Mouse (Mus musculus): ENCODE measurements at regions not wholly inside any gene's neighbourhood (a gene's known extent, or its start where the extent isn't known, plus 50 kb on each side); places are given as distances from the start of the nearest gene placed in this dataset.

- intact Hi-C loops (cut with DNase I): no loop called here
- DNase-seq (ENCODE audit: extremely low spot score in 1 of 2, low spot score in 2 of 2): no peak
- Histone ChIP-seq H3K27ac (no peak overlapping the region), H3K4me3 (no peak overlapping the region)
- TF ChIP-seq CTCF (IDR thresholded peaks at IDR 0.05): no peak
Observed at GRCm38 (mm10) chr12:9901948-9902347, 332.0 kb downstream of the Osr1 start.

- intact Hi-C loops (cut with DNase I): no loop called here
- no peak for DNase-seq (ENCODE audit: extremely low spot score in 1 of 2, low spot score in 2 of 2)
- no peak for TF ChIP-seq CTCF (IDR thresholded peaks at IDR 0.05)
- Histone ChIP-seq H3K4me3 (no peak overlapping the region), H3K27ac (no peak overlapping the region)
Observed at GRCm38 (mm10) chr12:9903702-9904231, 333.9 kb downstream of the Osr1 start.

- intact Hi-C loops (cut with DNase I): no loop called here
- Histone ChIP-seq H3K4me3 (no peak overlapping the region), H3K27ac (no peak overlapping the region)
- TF ChIP-seq CTCF (IDR thresholded peaks at IDR 0.05): no peak
- no peak for DNase-seq (ENCODE audit: extremely low spot score in 1 of 2, low spot score in 2 of 2)
Observed at GRCm38 (mm10) chr12:9912333-9912732, 342.4 kb downstream of the Osr1 start.

GRCm38 (mm10) chr12:9915726-9916140 is 345.8 kb downstream of the Osr1 start:
- Histone ChIP-seq H3K27ac (no peak overlapping the region), H3K4me3 (no peak overlapping the region)
- DNase-seq (ENCODE audit: extremely low spot score in 1 of 2, low spot score in 2 of 2): no peak
- intact Hi-C loops (cut with DNase I): no loop called here
- no peak for TF ChIP-seq CTCF (IDR thresholded peaks at IDR 0.05)

GRCm38 (mm10) chr12:9918026-9918425 is 348.1 kb downstream of the Osr1 start:
- no peak for DNase-seq (ENCODE audit: extremely low spot score in 1 of 2, low spot score in 2 of 2)
- intact Hi-C loops (cut with DNase I): no loop called here
- no peak for TF ChIP-seq CTCF (IDR thresholded peaks at IDR 0.05)

GRCm38 (mm10) chr12:9919007-9919406 is 349.1 kb downstream of the Osr1 start:
- intact Hi-C loops (cut with DNase I): no loop called here
- Histone ChIP-seq H3K4me3 (no peak overlapping the region), H3K27ac (no peak overlapping the region)
- TF ChIP-seq CTCF (IDR thresholded peaks at IDR 0.05): no peak
- DNase-seq (ENCODE audit: extremely low spot score in 1 of 2, low spot score in 2 of 2): no peak

More at GRCm38 (mm10) chr12:9918026-9918425, 348.1 kb downstream of the Osr1 start:
- Histone ChIP-seq H3K4me3 (no peak overlapping the region), H3K27ac (no peak overlapping the region)

GRCm38 (mm10) chr12:9919433-9919832 is 349.5 kb downstream of the Osr1 start:
- no peak for TF ChIP-seq CTCF (IDR thresholded peaks at IDR 0.05)
- Histone ChIP-seq H3K4me3 (no peak overlapping the region), H3K27ac (no peak overlapping the region)
- intact Hi-C loops (cut with DNase I): no loop called here
- no peak for DNase-seq (ENCODE audit: extremely low spot score in 1 of 2, low spot score in 2 of 2)

- TF ChIP-seq CTCF (IDR thresholded peaks at IDR 0.05): no peak
- no peak for DNase-seq (ENCODE audit: extremely low spot score in 1 of 2, low spot score in 2 of 2)
- Histone ChIP-seq H3K27ac (no peak overlapping the region), H3K4me3 (no peak overlapping the region)
- intact Hi-C loops (cut with DNase I): no loop called here
Observed at GRCm38 (mm10) chr12:9920401-9920800, 350.5 kb downstream of the Osr1 start.

GRCm38 (mm10) chr12:9921591-9922198 is 351.8 kb downstream of the Osr1 start:
- H3K4me3 ChIP-seq: no peak overlapping the region
- TF ChIP-seq CTCF (IDR thresholded peaks at IDR 0.05): no peak
- intact Hi-C loops (cut with DNase I): no loop called here
- no peak for DNase-seq (ENCODE audit: extremely low spot score in 1 of 2, low spot score in 2 of 2)
- no peak overlapping the region for H3K27ac ChIP-seq

- DNase-seq (ENCODE audit: extremely low spot score in 1 of 2, low spot score in 2 of 2): no peak
- H3K27ac ChIP-seq: no peak overlapping the region
- no peak for TF ChIP-seq CTCF (IDR thresholded peaks at IDR 0.05)
- intact Hi-C loops (cut with DNase I): no loop called here
- no peak overlapping the region for H3K4me3 ChIP-seq
Observed at GRCm38 (mm10) chr12:9924561-9924960, 354.6 kb downstream of the Osr1 start.

GRCm38 (mm10) chr12:9934158-9934557 is 364.2 kb downstream of the Osr1 start:
- intact Hi-C loops (cut with DNase I): no loop called here
- Histone ChIP-seq H3K4me3 (no peak overlapping the region), H3K27ac (no peak overlapping the region)
- TF ChIP-seq CTCF (IDR thresholded peaks at IDR 0.05): no peak
- DNase-seq (ENCODE audit: extremely low spot score in 1 of 2, low spot score in 2 of 2): no peak

- TF ChIP-seq CTCF (IDR thresholded peaks at IDR 0.05): no peak
- no peak for DNase-seq (ENCODE audit: extremely low spot score in 1 of 2, low spot score in 2 of 2)
- Histone ChIP-seq H3K4me3 (no peak overlapping the region), H3K27ac (no peak overlapping the region)
- intact Hi-C loops (cut with DNase I): no loop called here
Observed at GRCm38 (mm10) chr12:9941357-9941756, 371.4 kb downstream of the Osr1 start.

GRCm38 (mm10) chr12:9941823-9942222 is 371.9 kb downstream of the Osr1 start:
- H3K4me3 ChIP-seq: no peak overlapping the region
- intact Hi-C loops (cut with DNase I): no loop called here
- DNase-seq (ENCODE audit: extremely low spot score in 1 of 2, low spot score in 2 of 2): no peak
- no peak for TF ChIP-seq CTCF (IDR thresholded peaks at IDR 0.05)
- H3K27ac ChIP-seq: no peak overlapping the region
